Mouse (Mus musculus): ENCODE measurements around the gene Hspbap1. TPM values are rescaled to one million over a fixed set of nuclear protein-coding genes. Genes with fewer than 3 reads are reported as not detected.

The Hspbap1 gene
- total RNA-seq, 1 experiment from 2014 or later: 6.5 TPM

GRCm38 (mm10) chr16:35856766-35857165 is 86.6 kb downstream of the Hspbap1 start:
- ATAC-seq (replicated peaks; ENCODE audit: insufficient number of reproducible peaks, low FRiP score, low TSS enrichment, poor library complexity, severe bottlenecking): no peak

GRCm38 (mm10) chr16:35860236-35860635 is 90.1 kb downstream of the Hspbap1 start:
- ATAC-seq (replicated peaks; ENCODE audit: insufficient number of reproducible peaks, low FRiP score, low TSS enrichment, poor library complexity, severe bottlenecking): no peak

- ATAC-seq (replicated peaks; ENCODE audit: insufficient number of reproducible peaks, low FRiP score, low TSS enrichment, poor library complexity, severe bottlenecking): no peak
Measured at GRCm38 (mm10) chr16:35862057-35862456, 91.9 kb downstream of the Hspbap1 start.

DNA sequence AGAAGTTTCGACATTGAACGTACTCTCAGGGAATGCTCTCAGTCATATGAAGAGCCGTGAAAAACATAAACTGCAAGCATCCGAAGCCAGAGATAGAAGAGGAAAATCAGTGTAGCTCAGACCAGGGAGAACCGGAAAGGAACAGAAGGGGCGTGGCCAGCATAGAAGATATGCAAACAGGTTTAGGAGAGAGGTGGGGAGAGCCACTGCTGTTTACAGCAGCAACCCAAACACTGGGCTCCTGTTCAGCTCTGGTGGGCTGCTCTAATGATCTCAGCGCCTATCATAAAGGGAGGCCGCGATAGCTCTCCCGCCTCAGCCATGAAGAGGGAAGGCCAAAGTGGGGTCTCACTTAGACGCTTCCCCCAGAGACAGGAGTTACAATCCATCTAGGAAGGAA is 97.6 kb downstream of the Hspbap1 start:
- ATAC-seq (replicated peaks; ENCODE audit: insufficient number of reproducible peaks, low FRiP score, low TSS enrichment, poor library complexity, severe bottlenecking): no peak

- peak; percentile 36; the same call in 1 of the 2 replicates for ATAC-seq (replicated peaks; ENCODE audit: insufficient number of reproducible peaks, low FRiP score, low TSS enrichment, poor library complexity, severe bottlenecking)
Measured at GRCm38 (mm10) chr16:35869126-35869525, 99.0 kb downstream of the Hspbap1 start.

DNA sequence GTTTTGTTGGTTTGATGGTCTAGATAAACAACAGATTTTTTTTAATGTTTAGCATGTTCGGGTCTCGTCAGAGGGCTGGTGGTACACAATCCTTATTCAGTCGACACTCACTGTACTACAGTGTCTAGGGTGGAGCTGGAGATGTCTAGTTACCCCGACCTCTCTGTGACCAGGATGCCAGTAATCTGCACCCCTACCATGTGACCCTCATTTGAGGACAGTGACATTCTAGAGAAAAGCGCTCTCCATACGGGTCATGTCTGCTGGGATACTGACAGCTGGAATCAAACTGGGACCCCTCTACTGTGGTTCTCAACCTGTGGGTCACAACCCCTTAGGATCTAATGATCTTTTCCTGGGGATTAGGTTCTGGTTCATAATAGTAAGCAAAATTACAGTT is 99.5 kb downstream of the Hspbap1 start:
- ATAC-seq (replicated peaks; ENCODE audit: insufficient number of reproducible peaks, low FRiP score, low TSS enrichment, poor library complexity, severe bottlenecking): no peak

DNA sequence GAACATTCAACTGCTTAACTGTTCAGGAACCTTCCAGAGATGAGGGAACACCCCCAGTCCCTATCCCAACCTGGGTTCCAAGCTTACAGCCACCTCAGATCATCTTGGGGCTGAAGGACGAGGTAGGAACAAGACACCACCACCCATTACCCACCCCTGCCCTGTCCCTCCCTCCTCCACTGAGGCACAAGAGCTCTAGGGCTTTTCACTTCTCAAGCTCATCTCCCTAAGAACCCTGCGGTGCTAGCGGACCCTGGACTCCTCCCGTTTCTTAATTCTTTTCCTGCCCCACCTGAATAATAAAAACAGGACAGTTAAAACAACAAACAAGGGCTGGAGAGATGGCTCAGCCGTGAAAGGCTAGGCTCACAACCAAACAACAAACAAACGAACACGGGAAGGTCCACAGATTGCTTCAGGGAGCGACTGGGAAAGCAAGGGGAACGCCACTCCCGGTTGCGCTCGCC is 100.4 kb downstream of the Hspbap1 start:
- no peak for ATAC-seq (replicated peaks; ENCODE audit: insufficient number of reproducible peaks, low FRiP score, low TSS enrichment, poor library complexity, severe bottlenecking)

DNA sequence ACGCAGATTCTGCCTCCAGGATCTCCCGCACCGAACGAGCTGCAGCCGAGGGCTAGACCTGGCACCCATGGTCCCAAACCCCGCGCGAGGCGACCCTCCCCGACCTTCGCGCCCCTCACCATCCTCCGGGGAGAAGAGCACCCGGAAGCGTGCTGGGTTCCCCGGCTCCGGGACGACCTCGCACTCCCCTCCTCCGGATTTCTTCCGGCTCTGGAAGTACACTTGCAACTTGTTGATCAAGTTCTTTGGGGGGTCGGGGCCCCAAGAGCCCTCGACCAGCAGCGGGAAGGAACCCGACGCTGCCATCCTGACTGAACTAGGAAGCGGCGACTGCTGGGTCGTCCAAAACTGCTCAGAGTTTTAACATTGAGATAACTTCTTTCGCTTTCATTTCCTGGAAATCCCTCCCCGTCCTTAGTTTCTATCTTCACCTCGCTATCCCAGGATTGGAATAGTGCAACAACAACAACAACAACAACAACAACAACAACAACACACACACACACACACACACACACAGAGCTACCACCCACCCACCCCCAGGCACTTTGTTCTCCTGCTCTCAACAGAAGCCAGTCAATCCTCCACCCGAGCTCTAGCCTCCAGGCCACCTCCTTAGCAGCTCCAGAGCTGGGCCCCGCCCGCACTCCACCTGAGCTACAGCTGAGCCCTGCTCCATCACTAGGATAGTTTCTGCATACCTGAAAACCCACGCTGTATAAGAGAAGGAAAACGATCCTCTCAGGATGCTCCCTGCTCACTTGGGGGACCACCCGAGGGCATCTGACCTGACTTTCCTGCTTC is 101.1 kb downstream of the Hspbap1 start, which contains the start of gene Parp14:
Gene Parp14, minus strand, starts transcription at position 497 of the 804 bp plus-strand sequence.
- peak; percentile 40; the same call in 1 of the 2 replicates for ATAC-seq (replicated peaks; ENCODE audit: insufficient number of reproducible peaks, low FRiP score, low TSS enrichment, poor library complexity, severe bottlenecking)

DNA sequence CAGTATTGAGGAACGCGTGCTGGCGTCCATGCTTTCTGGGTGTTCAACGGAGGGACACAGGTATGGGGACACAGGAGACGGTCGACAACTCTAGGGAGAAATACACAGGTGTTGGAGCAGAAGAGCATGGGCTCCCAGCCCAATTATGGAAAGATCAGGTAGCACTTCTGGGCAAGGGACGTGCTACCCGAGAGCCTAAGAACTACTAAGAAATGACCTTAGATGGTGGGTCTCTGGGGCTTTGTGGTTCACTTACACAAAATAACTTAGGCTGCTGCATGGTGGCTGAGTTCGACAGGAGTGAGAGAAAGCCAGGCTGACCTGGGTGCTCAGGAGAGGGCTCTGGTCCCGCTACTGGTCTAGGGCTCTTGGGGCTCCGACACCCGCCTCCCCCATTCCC is 101.7 kb downstream of the Hspbap1 start:
- 0 out of 2 replicates have a peak, but pooled peaks have one; percentile 2 for ATAC-seq (replicated peaks; ENCODE audit: insufficient number of reproducible peaks, low FRiP score, low TSS enrichment, poor library complexity, severe bottlenecking)

DNA sequence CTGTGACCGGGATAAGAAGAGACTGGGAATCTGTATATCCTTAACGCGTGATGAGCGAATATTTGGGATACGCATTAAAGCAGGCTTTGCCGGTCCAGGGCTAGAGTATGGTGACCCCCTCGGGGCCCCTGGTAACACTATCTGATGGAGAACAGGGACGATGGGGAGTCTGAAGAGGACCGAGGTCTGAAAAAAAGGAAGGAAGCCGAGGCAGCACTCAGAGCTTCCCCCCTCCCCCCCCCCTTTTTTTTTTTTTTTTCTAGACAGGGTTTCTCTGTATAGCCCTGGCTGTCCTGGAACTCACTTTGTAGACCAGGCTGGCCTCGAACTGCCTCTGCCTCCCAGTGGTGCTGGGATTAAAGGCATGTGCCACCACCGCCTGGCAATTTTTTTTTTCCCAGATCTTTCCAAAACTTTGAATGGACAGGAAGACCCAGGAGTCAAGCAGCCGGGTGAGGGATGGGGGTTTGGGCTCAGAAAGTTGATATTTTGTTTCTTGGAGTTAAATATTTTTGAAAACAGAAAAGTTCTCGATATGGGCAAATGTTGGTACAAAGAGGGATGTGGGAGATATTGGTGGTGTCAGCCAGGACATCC is 102.3 kb downstream of the Hspbap1 start:
- no peak for ATAC-seq (replicated peaks; ENCODE audit: insufficient number of reproducible peaks, low FRiP score, low TSS enrichment, poor library complexity, severe bottlenecking)

GRCm38 (mm10) chr16:35874416-35874815 is 104.2 kb downstream of the Hspbap1 start:
- peak; percentile 69 for ATAC-seq (replicated peaks; ENCODE audit: insufficient number of reproducible peaks, low FRiP score, low TSS enrichment, poor library complexity, severe bottlenecking)

Other genes with a start within 250 kb of the Hspbap1 start
- gene Sema5b, start 229.2 kb upstream of the Hspbap1 start, total RNA-seq (2017): not detected in 3 replicates
- gene Dirc2, start 1.0 kb upstream of the Hspbap1 start, total RNA-seq (2017): 4.1 to 5.7 TPM (median 5.6 TPM) in 3 replicates
- 41.3 to 81.6 TPM (median 50.3 TPM) in 3 replicates for gene Parp14, start 101.2 kb downstream of the Hspbap1 start, total RNA-seq (2017)
- gene Parp9, start 168.1 kb downstream of the Hspbap1 start, total RNA-seq (2017): 69.9 to 79.8 TPM (median 70.6 TPM) in 3 replicates
- 29.2 to 67.2 TPM (median 45.3 TPM) in 3 replicates for gene Dtx3l, start 168.8 kb downstream of the Hspbap1 start, total RNA-seq (2017)
- gene Kpna1, start 208.4 kb downstream of the Hspbap1 start, total RNA-seq (2017): 68.3 to 93.7 TPM (median 75.3 TPM) in 3 replicates

Measured in monocyte, adult 5-6 weeks (primary cell).